Mouse (Mus musculus) C2C12 (cell line): Measurements from ENCODE around the gene Dnajb6.

ENCODE experiments used
- CTCF ChIP-seq: IDR thresholded peaks from one replicate; pipeline ENCODE4 v1.5.1; 2011; ENCODE audit not compliant: control insufficient read depth, insufficient read depth, insufficient read length
- MAX ChIP-seq: IDR thresholded peaks from one replicate; pipeline ENCODE4 v1.6.1; 2011; ENCODE audit warnings: mild to moderate bottlenecking, control low read depth

GRCm38 (mm10) chr5:29711631-29712030 lies 23.9 kb upstream of the Dnajb6 start:
- TF ChIP-seq CTCF: no peak
- no peak for TF ChIP-seq MAX
